Comparison of ENCODE assay signal across 30 mouse cellular contexts in genomic region chr4:125592663-125593062, GRCm38 (mm10).
"Had no signal": no experiment of that assay in that cellular context is flagged by ENCODE, and none has a peak within 500 bp of the region (broad histone marks: within the 10 kb centered on the region; RNA-seq: fewer than 3 reads in every experiment).

No protein-coding gene starts in this region.

- H3K4me3 ChIP-seq: limb, embryonic 10.5 days; limb, embryonic 12.5 days; limb, embryonic 13.5 days; limb, embryonic 15.5 days; liver, embryonic 12.5 days; liver, embryonic 13.5 days; liver, embryonic 15.5 days; lung, embryonic 15.5 days; megakaryocyte, embryonic 14.5 days; midbrain, embryonic 10.5 days; midbrain, embryonic 12.5 days; midbrain, embryonic 13.5 days; midbrain, embryonic 15.5 days; myocyte; neural tube, embryonic 12.5 days had no signal

- ATAC-seq: liver, embryonic 12.5 days; liver, postnatal 0 days; lung, postnatal 0 days; midbrain, embryonic 13.5 days; midbrain, embryonic 15.5 days had no signal

- H3K9me3 ChIP-seq: limb, embryonic 10.5 days; limb, embryonic 12.5 days; limb, embryonic 13.5 days; limb, embryonic 15.5 days; liver, embryonic 12.5 days; liver, embryonic 13.5 days; liver, embryonic 15.5 days; lung, embryonic 15.5 days; megakaryocyte, embryonic 14.5 days; midbrain, embryonic 10.5 days; midbrain, embryonic 12.5 days; midbrain, embryonic 13.5 days; midbrain, embryonic 15.5 days; neural tube, embryonic 12.5 days had no signal

- H3K9ac ChIP-seq: limb, embryonic 12.5 days; limb, embryonic 13.5 days; limb, embryonic 15.5 days; liver, embryonic 12.5 days; liver, embryonic 13.5 days; liver, embryonic 14.5 days; liver, embryonic 15.5 days; liver, postnatal 0 days; lung, embryonic 14.5 days; lung, embryonic 15.5 days; midbrain, embryonic 12.5 days; midbrain, embryonic 13.5 days; midbrain, embryonic 15.5 days; neural tube, embryonic 12.5 days had no signal

- DNase-seq: left cerebral cortex, postnatal 4 days; liver; liver, embryonic 13.5 days; liver, postnatal 0 days; lung, adult 18-20 months; lung, adult 2 months; lung, embryonic 14.5 days; lung, postnatal 10 days; lung, postnatal 14 days; lung, postnatal 36 days; lung, postnatal 4 days; midbrain, embryonic 14.5 days had no signal

- H3K4me2 ChIP-seq: limb, embryonic 12.5 days; limb, embryonic 13.5 days; limb, embryonic 15.5 days; liver, embryonic 11.5 days; liver, embryonic 12.5 days; liver, embryonic 13.5 days; liver, embryonic 15.5 days; lung, embryonic 14.5 days; lung, embryonic 15.5 days; midbrain, embryonic 12.5 days; midbrain, embryonic 13.5 days; midbrain, embryonic 15.5 days; neural tube, embryonic 12.5 days had no signal

- H3K36me3 ChIP-seq: limb, embryonic 10.5 days; limb, embryonic 12.5 days; limb, embryonic 13.5 days; limb, embryonic 15.5 days; liver, embryonic 12.5 days; liver, embryonic 13.5 days; liver, embryonic 15.5 days; lung, embryonic 15.5 days; midbrain, embryonic 10.5 days; midbrain, embryonic 12.5 days; midbrain, embryonic 13.5 days; midbrain, embryonic 15.5 days; neural tube, embryonic 12.5 days had no signal

- H3K27me3 ChIP-seq: liver, embryonic 15.5 days; midbrain, embryonic 15.5 days had no signal

- H3K4me1 ChIP-seq: liver, embryonic 12.5 days; liver, embryonic 13.5 days; liver, embryonic 15.5 days; lung, embryonic 15.5 days; megakaryocyte, embryonic 14.5 days had no signal

- H3K27ac ChIP-seq: limb, embryonic 10.5 days; limb, embryonic 12.5 days; limb, embryonic 13.5 days; limb, embryonic 15.5 days; liver, embryonic 12.5 days; liver, embryonic 13.5 days; liver, embryonic 14.5 days; liver, embryonic 15.5 days; lung, embryonic 15.5 days; macrophage; midbrain, embryonic 10.5 days; neural tube, embryonic 12.5 days had no signal
